Mouse (Mus musculus) CH12.LX (cell line): ENCODE results near the gene Gm20865.
"Not testable (repeated sequence)": the region's sequence is repeated elsewhere in the genome, so short reads cannot be mapped to it uniquely, and the experiment has no call there.

Experiments used
- CHD1 ChIP-seq: IDR thresholded peaks from 2 replicates; pipeline ENCODE4 v1.6.1; 2012; ENCODE audit warnings: low read depth, low read length, improper control_type of control experiment, inconsistent platforms
- CTCF ChIP-seq, 2 experiments: IDR thresholded peaks in 1 of 2; conservative IDR thresholded peaks in 1 of 2; 2 replicates each; pipeline ENCODE4 v1.5.1; 2011 to 2012; ENCODE audit warnings: low read depth in 2 of 2, low read length in 2 of 2, improper control_type of control experiment in 1 of 2, inconsistent platforms in 1 of 2, mild to moderate bottlenecking in 1 of 2, moderate library complexity in 1 of 2
- ELF1 ChIP-seq: IDR thresholded peaks from 2 replicates; pipeline ENCODE4 v1.6.1; 2014; ENCODE audit warnings: low read depth, mild to moderate bottlenecking, inconsistent platforms, low read length, improper control_type of control experiment
- JUND ChIP-seq: conservative IDR thresholded peaks from 2 replicates; pipeline ENCODE4 v1.6.1; 2011; ENCODE audit warnings: low read depth, low read length, improper control_type of control experiment
- MEF2A ChIP-seq: IDR thresholded peaks from 2 replicates; pipeline ENCODE4 v1.6.1; 2014; ENCODE audit warnings: low read depth, mild to moderate bottlenecking, inconsistent platforms, low read length, improper control_type of control experiment, borderline replicate concordance
- POLR2A ChIP-seq: IDR thresholded peaks from 2 replicates; pipeline ENCODE4 v1.6.1; 2011; ENCODE audit warnings: low read depth, mild to moderate bottlenecking, improper control_type of control experiment, low read length
- SIN3A ChIP-seq: IDR thresholded peaks from 2 replicates; pipeline ENCODE4 v1.6.1; 2012; ENCODE audit warnings: low read length, improper control_type of control experiment, inconsistent platforms
- SMC3 ChIP-seq: IDR thresholded peaks from 2 replicates; pipeline ENCODE4 v1.6.1; 2011; ENCODE audit warnings: low read depth, low read length, improper control_type of control experiment
- ZMIZ1 ChIP-seq: IDR thresholded peaks from 2 replicates; pipeline ENCODE4 v1.6.1; 2012; ENCODE audit warnings: low read depth, mild to moderate bottlenecking, inconsistent platforms, low read length, improper control_type of control experiment

- not testable (repeated sequence) for TF ChIP-seq POLR2A; ELF1; MEF2A; CTCF (conservative IDR thresholded peaks at IDR 0.05 in 1 of 2, IDR thresholded peaks at IDR 0.05 in 1 of 2; ENCODE audit: low read depth in 2 of 2, low read length in 2 of 2); ZMIZ1; JUND; SMC3; SIN3A; CHD1
Observed at GRCm38 (mm10) chrY:21241275-21241674, at the start of gene Gm20865.
